Mouse (Mus musculus): ENCODE measurements around the gene Tgif1.

Tgif1 gene

GRCm38 (mm10) chr17:70853436-70853905, at the start of gene Tgif1:
Tgif1 (minus strand) TSS chr17:70853546.
- DNase-seq (ENCODE audit: low spot score in 2 of 2) = peak; percentile 56 to 74

- no peak for DNase-seq (ENCODE audit: low spot score in 2 of 2)
These were observed 47.3 kb upstream of the Tgif1 start for GRCm38 (mm10) chr17:70900660-70901059.

DNA sequence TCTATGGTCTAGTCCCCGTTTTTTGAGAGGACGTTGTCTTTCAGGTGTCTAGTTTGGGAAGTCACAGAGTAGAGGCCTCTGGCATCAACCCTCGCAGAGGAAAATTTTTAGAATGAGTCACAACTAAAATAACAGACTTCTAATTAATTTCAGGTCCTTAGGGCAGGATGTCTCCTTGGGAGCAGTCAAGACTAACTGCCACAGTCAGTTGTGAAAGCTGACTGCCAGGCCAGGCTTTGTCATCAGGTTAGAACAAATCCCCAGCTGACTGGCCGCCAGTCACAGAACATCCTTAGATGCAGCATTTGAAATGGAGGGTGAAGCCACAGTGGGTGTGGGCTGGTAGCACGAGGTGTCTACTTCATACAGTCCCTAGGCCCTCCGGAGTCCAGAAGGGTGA, 46.3 kb upstream of the Tgif1 start:
- DNase-seq (ENCODE audit: low spot score in 2 of 2) = no peak

GRCm38 (mm10) chr17:70894867-70895266, 41.5 kb upstream of the Tgif1 start:
- no peak for DNase-seq (ENCODE audit: low spot score in 2 of 2)

- DNase-seq (ENCODE audit: low spot score in 2 of 2) = no peak
These were observed 39.8 kb upstream of the Tgif1 start for GRCm38 (mm10) chr17:70893151-70893550.

DNA sequence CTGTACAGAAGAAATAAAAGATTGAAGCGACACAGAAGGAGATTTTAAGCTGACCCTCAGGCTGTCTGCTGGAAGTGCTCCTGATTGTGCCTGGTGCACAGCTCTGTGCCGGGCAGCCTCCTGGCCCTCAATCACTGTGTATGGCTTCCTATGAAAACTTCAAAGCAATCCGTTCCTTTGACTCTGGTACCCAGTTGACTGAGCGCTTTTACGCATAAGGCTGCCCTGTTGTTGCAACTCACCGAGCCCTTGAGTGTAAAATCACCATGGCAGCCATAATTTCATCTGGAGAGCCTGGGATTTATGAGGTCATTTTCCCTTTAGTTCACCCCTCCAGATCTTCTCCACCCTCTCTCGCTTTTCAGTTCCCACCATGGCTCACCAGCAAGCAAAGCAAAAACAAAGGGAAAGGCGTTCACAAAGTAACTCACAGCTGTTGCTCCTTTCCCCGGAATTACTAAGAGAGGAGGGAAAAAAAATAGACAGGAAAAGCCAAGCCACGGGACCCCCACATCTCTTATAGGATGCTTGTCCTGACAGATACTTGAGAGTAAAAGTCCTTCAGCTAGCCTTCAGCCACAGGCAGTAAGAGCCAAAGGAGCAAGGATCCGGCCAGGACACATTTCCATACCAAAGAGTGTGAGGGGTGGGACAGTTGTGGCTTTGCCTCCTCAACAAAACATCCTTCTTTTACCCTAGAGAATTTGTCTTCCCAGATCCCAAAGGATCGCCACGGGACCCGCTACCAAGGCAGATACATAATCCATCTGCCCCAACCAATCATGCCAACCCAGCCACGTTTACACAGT, 39.1 kb upstream of the Tgif1 start:
- no peak for DNase-seq (ENCODE audit: low spot score in 2 of 2)

- DNase-seq (ENCODE audit: low spot score in 2 of 2) = no peak
These were observed 37.2 kb upstream of the Tgif1 start for GRCm38 (mm10) chr17:70890571-70890970.

- no peak for DNase-seq (ENCODE audit: low spot score in 2 of 2)
These were observed 35.3 kb upstream of the Tgif1 start for GRCm38 (mm10) chr17:70888657-70889056.

- no peak for DNase-seq (ENCODE audit: low spot score in 2 of 2)
These were observed 34.5 kb upstream of the Tgif1 start for GRCm38 (mm10) chr17:70887848-70888247.

GRCm38 (mm10) chr17:70886641-70887391, 33.5 kb upstream of the Tgif1 start:
- DNase-seq (ENCODE audit: low spot score in 2 of 2) = peak in 1 of 2 experiments; percentile 24

- no peak for DNase-seq (ENCODE audit: low spot score in 2 of 2)
These were observed 32.5 kb upstream of the Tgif1 start for GRCm38 (mm10) chr17:70885868-70886267.

- DNase-seq (ENCODE audit: low spot score in 2 of 2) = no peak
These were observed 28.6 kb upstream of the Tgif1 start for GRCm38 (mm10) chr17:70881934-70882333.

- DNase-seq (ENCODE audit: low spot score in 2 of 2) = no peak
These were observed 27.8 kb upstream of the Tgif1 start for GRCm38 (mm10) chr17:70881194-70881593.

- no peak for DNase-seq (ENCODE audit: low spot score in 2 of 2)
These were observed 24.9 kb upstream of the Tgif1 start for GRCm38 (mm10) chr17:70878237-70878636.

GRCm38 (mm10) chr17:70873778-70874124, 20.4 kb upstream of the Tgif1 start:
- no peak for DNase-seq (ENCODE audit: low spot score in 2 of 2)

DNA sequence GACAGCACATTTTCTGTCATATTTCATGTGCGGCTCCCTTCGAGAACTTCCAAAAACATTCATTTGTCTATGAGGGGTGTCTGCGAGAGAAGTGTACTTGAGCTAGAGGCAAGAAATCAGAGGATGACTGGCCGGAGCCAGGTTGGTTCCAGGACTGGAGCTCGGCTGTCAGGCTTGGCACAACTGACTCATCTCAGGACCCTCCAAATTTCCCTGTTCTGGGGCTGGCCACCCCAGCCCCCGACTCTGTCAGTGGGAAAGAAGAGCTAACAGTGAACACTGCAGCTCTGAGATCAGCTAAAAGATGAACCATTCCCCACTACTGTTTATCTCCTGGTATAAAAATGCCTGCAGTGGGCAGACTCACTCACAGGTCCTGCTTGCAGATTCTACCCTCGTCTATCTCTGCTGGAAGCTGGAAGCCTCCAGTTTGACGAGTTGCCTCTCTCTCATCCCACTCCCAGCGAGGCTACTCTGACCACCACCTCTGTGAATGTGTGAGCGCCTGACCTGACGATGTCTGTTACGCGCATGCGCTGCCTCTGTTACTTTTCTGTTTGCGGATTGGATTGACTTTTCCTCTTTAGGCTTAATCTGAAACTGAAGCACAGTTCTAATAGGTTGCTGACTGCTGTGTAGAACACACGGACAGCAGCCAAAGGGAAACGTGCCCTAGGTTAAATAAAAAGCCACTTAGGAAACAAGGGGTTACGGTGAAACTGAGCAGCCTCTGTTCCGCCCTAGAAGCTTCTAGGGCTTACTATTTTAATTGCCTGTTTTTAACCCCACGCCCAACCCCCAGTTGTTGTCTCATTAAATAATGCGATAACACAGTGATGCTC, 19.8 kb upstream of the Tgif1 start:
- no peak for DNase-seq (ENCODE audit: low spot score in 2 of 2)

DNA sequence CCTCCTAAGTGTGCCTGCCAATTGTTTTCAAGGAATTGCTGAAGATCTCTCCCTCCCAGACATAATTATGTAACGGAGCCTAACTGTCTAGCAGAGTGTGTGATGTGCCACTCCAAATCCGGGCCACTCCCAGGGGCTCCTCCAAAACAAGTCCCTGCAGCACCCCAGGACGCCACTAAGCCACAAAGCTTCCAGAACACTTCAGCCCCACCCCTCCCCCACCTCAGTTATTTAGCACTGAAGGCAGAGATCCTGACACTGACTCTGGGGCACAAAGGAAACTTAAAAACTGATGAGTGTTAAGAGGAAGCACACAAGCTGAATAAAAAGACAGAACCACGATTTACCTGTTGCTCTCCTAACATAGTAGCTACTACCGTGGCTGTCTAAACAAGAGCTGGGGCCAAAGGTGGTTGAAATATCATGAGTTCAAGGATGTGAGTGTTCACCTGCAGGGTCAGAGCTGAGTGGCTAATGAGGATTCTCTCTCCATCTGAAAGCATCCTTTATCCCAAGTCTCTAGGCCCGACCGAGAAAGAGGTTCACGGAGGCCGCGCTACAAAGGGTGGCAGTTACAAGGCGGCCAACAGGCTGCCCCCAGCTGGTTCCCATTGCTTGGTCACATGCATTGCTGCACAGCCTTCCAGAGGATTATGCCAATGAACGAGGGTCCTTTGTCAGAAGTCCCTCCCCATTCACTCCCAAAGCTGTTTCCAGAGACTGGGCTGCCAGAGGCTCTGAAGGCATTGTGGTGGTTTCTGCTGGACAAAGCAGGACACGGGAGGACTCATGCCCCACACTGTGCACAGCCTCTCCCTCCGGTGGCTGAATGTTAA, 19.0 kb upstream of the Tgif1 start:
- DNase-seq (ENCODE audit: low spot score in 2 of 2) = no peak

DNA sequence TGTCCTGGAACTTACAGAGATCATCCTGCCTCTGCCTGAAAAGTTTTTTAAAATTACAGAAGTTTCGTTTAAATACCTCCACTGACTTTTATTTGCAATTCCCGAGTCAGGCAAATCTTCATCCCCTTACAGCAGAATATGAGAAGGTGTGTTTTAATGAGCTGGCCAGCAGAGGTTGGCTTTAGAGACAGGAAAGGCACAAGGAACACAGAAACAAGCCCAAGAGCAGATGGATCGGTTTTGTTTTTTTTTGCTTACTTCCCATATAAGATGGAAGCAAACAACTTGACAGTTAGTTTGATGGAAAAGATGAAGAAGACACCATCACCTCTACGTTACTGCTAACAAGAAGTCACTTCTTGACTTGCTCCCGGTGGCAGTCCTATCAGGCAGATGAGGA, 18.3 kb upstream of the Tgif1 start:
- no peak for DNase-seq (ENCODE audit: low spot score in 2 of 2)

GRCm38 (mm10) chr17:70870581-70870980, 17.2 kb upstream of the Tgif1 start:
- DNase-seq (ENCODE audit: low spot score in 2 of 2) = no peak

DNA sequence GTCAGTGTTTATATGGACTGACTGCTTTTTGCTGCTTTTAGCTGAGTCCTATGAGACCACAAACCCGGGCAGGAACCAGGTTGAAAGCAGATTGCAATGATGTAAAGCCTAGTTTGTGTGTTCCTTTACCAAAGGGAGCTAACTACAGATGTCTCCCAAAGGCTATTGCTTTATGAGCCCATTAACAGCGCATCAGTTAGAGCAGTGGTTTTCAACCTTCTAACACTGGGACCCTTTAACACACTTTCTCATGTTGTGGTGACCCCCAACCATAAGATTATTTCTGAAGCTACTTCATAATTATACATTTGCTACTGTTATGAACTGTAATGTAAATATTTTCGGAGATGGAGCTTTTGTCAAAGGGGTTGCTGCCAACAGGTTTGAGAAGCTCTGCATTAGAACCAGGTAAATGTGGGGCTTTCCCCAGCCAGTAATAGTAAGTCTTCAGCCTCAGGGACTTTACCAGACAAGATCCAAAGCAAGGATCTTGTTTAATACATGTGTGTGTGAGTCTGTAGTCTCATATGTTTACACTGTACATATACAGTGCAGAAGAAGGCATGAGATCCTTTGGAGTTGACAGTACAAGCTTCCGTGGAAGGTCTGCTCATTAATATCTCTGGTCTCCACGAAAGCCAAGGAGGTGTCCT, 15.4 kb upstream of the Tgif1 start:
- DNase-seq (ENCODE audit: low spot score in 2 of 2) = no peak
